8 mouse cellular contexts compared by ENCODE assay signal in genomic region chr3:131113029-131113428, GRCm38 (mm10). TPM values are rescaled to one million over a fixed set of nuclear protein-coding genes. Genes with fewer than 3 reads are reported as not detected.
DNase-seq lines count a peak whose midpoint lies in the region; ATAC-seq and TF ChIP-seq lines count a peak whose summit lies in the region.

No protein-coding gene starts in this region.

- peaks cover 5% of the 10 kb centered on the region; the same call in 1 of the 2 replicates for H3K4me1 ChIP-seq in lung, embryonic 14.5 days (ENCODE audit: insufficient read depth)
- H3K4me1 ChIP-seq in embryonic facial prominence, embryonic 13.5 days, result peaks cover 55% of the 10 kb centered on the region
- H3K4me1 ChIP-seq in hindbrain, postnatal 0 days (ENCODE audit: insufficient read depth, low read length), result 0 out of 2 replicates have a peak, but pooled peaks cover 5% of the 10 kb centered on the region
- H3K4me1 ChIP-seq in stomach, embryonic 15.5 days, result peaks cover 24% of the 10 kb centered on the region

- WGBS in lung, embryonic 14.5 days, result 8% methylated on average over 13 of the region's 13 CpGs
- WGBS in embryonic facial prominence, embryonic 13.5 days, result 3% methylated on average over 13 of the region's 13 CpGs
- 16% methylated on average over 13 of the region's 13 CpGs for WGBS in hindbrain, postnatal 0 days
- 10% methylated on average over 13 of the region's 13 CpGs for WGBS in stomach, embryonic 15.5 days

- H3K36me3 ChIP-seq in lung, embryonic 14.5 days (ENCODE audit: insufficient read depth), result peaks cover 9% of the 10 kb centered on the region; the same call in 1 of the 2 replicates
- peaks cover 11% of the 10 kb centered on the region for H3K36me3 ChIP-seq in embryonic facial prominence, embryonic 13.5 days
- no peaks in the 10 kb centered on the region for H3K36me3 ChIP-seq in hindbrain, postnatal 0 days (ENCODE audit: insufficient read depth, low read length)
- H3K36me3 ChIP-seq in stomach, embryonic 15.5 days, result no peaks in the 10 kb centered on the region

- H3K27ac ChIP-seq in lung, embryonic 14.5 days (ENCODE audit: low read depth), result no peak overlapping the region
- H3K27ac ChIP-seq in embryonic facial prominence, embryonic 13.5 days, result peak overlapping the region; percentile 94; the same call in 1 of the 2 replicates
- no peak overlapping the region for H3K27ac ChIP-seq in hindbrain, postnatal 0 days
- no peak overlapping the region for H3K27ac ChIP-seq in stomach, embryonic 15.5 days

- H3K9me3 ChIP-seq in lung, embryonic 14.5 days (ENCODE audit: low read depth, low read length), result no peaks in the 10 kb centered on the region
- H3K9me3 ChIP-seq in embryonic facial prominence, embryonic 13.5 days, result no peaks in the 10 kb centered on the region
- no peaks in the 10 kb centered on the region for H3K9me3 ChIP-seq in hindbrain, postnatal 0 days (ENCODE audit: low read length)
- H3K9me3 ChIP-seq in stomach, embryonic 15.5 days, result no peaks in the 10 kb centered on the region

- DNase-seq in lung, embryonic 14.5 days, result peak; percentile 27
- DNase-seq in lung, postnatal 10 days, result no peak
- no peak for DNase-seq in hindbrain, postnatal 0 days (ENCODE audit: low spot score)
- DNase-seq in urinary bladder, adult 2 months (ENCODE audit: low spot score), result no peak
- DNase-seq in urinary bladder, postnatal 10 days (ENCODE audit: low spot score), result no peak

- H3K4me2 ChIP-seq in lung, embryonic 14.5 days, result peak overlapping the region; percentile 94
- peak overlapping the region; percentile 82 for H3K4me2 ChIP-seq in embryonic facial prominence, embryonic 13.5 days
- H3K4me2 ChIP-seq in hindbrain, postnatal 0 days (ENCODE audit: low read depth, low read length), result peak overlapping the region; percentile 78
- peak overlapping the region; percentile 91; the same call in 1 of the 2 replicates for H3K4me2 ChIP-seq in stomach, embryonic 15.5 days

- H3K27me3 ChIP-seq in lung, embryonic 14.5 days (ENCODE audit: insufficient read depth, low read length), result peaks cover 22% of the 10 kb centered on the region
- H3K27me3 ChIP-seq in embryonic facial prominence, embryonic 13.5 days, result peaks cover 16% of the 10 kb centered on the region
- peaks cover 14% of the 10 kb centered on the region for H3K27me3 ChIP-seq in hindbrain, postnatal 0 days (ENCODE audit: insufficient read depth, low read length)
- H3K27me3 ChIP-seq in stomach, embryonic 15.5 days (replicated peaks), result peaks cover 57% of the 10 kb centered on the region

- H3K9ac ChIP-seq in lung, embryonic 14.5 days, result peak overlapping the region; percentile 72
- H3K9ac ChIP-seq in embryonic facial prominence, embryonic 13.5 days, result peak overlapping the region; percentile 95
- H3K9ac ChIP-seq in hindbrain, postnatal 0 days (replicated peaks; ENCODE audit: low read length), result no peak overlapping the region
- no peak overlapping the region for H3K9ac ChIP-seq in stomach, embryonic 15.5 days

- no peak for ATAC-seq in lung, embryonic 14.5 days (ENCODE audit: insufficient read depth)
- no peak for ATAC-seq in embryonic facial prominence, embryonic 13.5 days (ENCODE audit: insufficient number of reproducible peaks, insufficient read depth, low FRiP score, low TSS enrichment, low read depth)
- ATAC-seq in hindbrain, postnatal 0 days, result no peak
- ATAC-seq in stomach, embryonic 15.5 days (ENCODE audit: insufficient read depth, low FRiP score, low read depth), result no peak
- no peak for ATAC-seq in granulocyte monocyte progenitor cell, adult 5-6 weeks (replicated peaks; ENCODE audit: poor library complexity, severe bottlenecking)

- H3K4me3 ChIP-seq in lung, embryonic 14.5 days (ENCODE audit: low read depth, low read length), result peak overlapping the region; percentile 62
- peak overlapping the region; percentile 69 for H3K4me3 ChIP-seq in embryonic facial prominence, embryonic 13.5 days
- peak overlapping the region; percentile 46 for H3K4me3 ChIP-seq in hindbrain, postnatal 0 days (ENCODE audit: low read length)
- 0 out of 2 replicates have a peak overlapping the region, but pooled peaks have one; percentile 38 for H3K4me3 ChIP-seq in stomach, embryonic 15.5 days (replicated peaks)

- TF ChIP-seq CTCF in lung, embryonic 14.5 days (IDR thresholded peaks at IDR 0.05; ENCODE audit: low read depth), result no peak
- TF ChIP-seq CTCF in hindbrain, postnatal 0 days (IDR thresholded peaks at IDR 0.05; ENCODE audit: low read depth), result no peak

RNA-seq across cellular contexts. Expression of gene Lef1, which starts 2.8 kb away (rescaled TPM):
- 31.6 and 32.7 TPM in 2 replicates for polyA plus RNA-seq in lung, embryonic 14.5 days (2014; fragmentation: Nextera tagmentation; extraction: Ambion mirVana)
- 117 and 134 TPM in 2 replicates for polyA plus RNA-seq in embryonic facial prominence, embryonic 13.5 days (2015; fragmentation: Nextera tagmentation; extraction: Ambion mirVana)
- 5.6 and 7.2 TPM in 2 replicates for total RNA-seq in hindbrain, postnatal 0 days (2014; rRNA removed)
- polyA plus RNA-seq in hindbrain, postnatal 0 days (2015; fragmentation: Nextera tagmentation; extraction: Ambion mirVana), result 6.4 and 7.2 TPM in 2 replicates
- 0.95 and 0.99 TPM in 2 replicates for polyA plus RNA-seq in stomach, embryonic 15.5 days (2015; fragmentation: Nextera tagmentation; extraction: Ambion mirVana)
- polyA plus RNA-seq in urinary bladder, adult 2 months (2012; rRNA removed), result 2.3 and 4.0 TPM in 2 replicates
- total RNA-seq in granulocyte monocyte progenitor cell, adult 5-6 weeks (2014; fragmentation: Nextera tagmentation), result not detected in 2 replicates
- not detected in 2 replicates for total RNA-seq in granulocyte monocyte progenitor cell, adult 5-6 weeks (2017)

Comparison
In these comparisons a context has a peak if more than half of its experiments do, and no peak if none do; other contexts are left out.
1. H3K9ac ChIP-seq: peak in lung, embryonic 14.5 days (single experiment) and embryonic facial prominence, embryonic 13.5 days (single experiment); none in hindbrain, postnatal 0 days (single experiment) and stomach, embryonic 15.5 days (single experiment).
2. Peak in every context shown above with its lines, with median percentiles within 50 percentile points of each other: H3K4me2 ChIP-seq and H3K4me3 ChIP-seq.